Mouse (Mus musculus) cerebellum, adult 2 months (tissue): ENCODE results near the gene Sigmar1.

Experiments used
- CTCF ChIP-seq: fragments of 200-500 bp; IDR thresholded peaks from 2 replicates; pipeline ENCODE4 v1.5.1; 2011; ENCODE audit warnings: low read depth, mild to moderate bottlenecking, control low read depth, low read length, moderate library complexity, borderline replicate concordance; ENCODE audit not compliant: insufficient read depth
- POLR2A ChIP-seq: fragments of 200-500 bp; IDR thresholded peaks from 2 replicates; pipeline ENCODE4 v1.6.1; 2011; ENCODE audit warnings: low read length, control low read depth, borderline replicate concordance; ENCODE audit not compliant: insufficient read depth

DNA sequence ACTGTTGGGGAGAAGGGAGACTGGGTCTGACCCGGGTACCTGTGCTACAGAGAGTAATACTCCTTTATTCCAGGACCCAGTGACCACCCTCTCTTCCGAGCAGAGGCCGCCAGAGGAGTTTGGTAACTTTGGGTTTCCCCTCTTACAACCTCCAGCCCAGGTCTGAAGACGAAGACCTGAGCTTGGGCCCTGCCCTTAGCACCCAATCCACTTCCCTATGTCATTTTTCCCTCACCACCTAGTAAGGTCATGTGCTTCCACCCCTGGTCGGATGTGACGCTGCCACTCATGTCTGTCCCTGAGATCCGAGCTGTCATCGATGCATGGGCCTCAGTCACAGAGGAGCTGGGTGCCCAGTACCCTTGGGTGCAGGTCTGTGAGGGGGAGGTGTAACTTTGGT, 483 bp upstream of the Sigmar1 start:
- no peak for TF ChIP-seq POLR2A
- no peak for TF ChIP-seq CTCF
